Mouse (Mus musculus): Measurements from ENCODE around the gene Csn1s2a.
"Not testable (repeated sequence)": the region's sequence is repeated elsewhere in the genome, so short reads cannot be mapped to it uniquely, and the experiment has no call there.

Csn1s2a gene

GRCm38 (mm10) chr5:87774267-87774666 is at the start of gene Csn1s2a:
Gene Csn1s2a (plus strand): TSS chr5:87774567.
- no peak for DNase-seq (ENCODE audit: low spot score)

DNA sequence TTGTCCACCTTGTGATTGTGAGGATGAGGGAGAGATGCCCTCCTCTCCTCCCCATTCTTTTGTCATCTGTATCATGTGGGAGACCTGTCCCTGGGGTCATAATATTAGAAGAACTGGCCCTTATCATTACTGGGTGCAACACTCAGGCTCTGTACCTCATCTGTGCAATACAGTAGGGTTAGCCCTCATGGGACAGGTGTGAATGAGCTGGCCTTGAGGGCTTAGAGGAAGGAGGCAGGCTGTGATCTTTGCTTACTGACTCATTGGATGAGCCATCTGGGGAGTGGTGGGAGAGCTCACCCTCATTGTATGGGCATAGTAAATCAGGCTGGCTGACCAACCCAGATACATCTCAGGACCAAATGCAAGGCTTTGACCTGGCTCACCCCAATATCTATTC is 39.5 kb upstream of the Csn1s2a start:
- DNase-seq (ENCODE audit: low spot score) = no peak

- DNase-seq (ENCODE audit: low spot score) = no peak
These were observed 20.9 kb upstream of the Csn1s2a start for GRCm38 (mm10) chr5:87753471-87753870.

GRCm38 (mm10) chr5:87764546-87764945 is 9.8 kb upstream of the Csn1s2a start:
- no peak for DNase-seq (ENCODE audit: low spot score)

- DNase-seq (ENCODE audit: low spot score) = not testable (repeated sequence)
These were observed 2.2 kb upstream of the Csn1s2a start for GRCm38 (mm10) chr5:87772151-87772550.

- no peak for DNase-seq (ENCODE audit: low spot score)
These were observed 8.4 kb downstream of the Csn1s2a start for GRCm38 (mm10) chr5:87782731-87783130.

DNA sequence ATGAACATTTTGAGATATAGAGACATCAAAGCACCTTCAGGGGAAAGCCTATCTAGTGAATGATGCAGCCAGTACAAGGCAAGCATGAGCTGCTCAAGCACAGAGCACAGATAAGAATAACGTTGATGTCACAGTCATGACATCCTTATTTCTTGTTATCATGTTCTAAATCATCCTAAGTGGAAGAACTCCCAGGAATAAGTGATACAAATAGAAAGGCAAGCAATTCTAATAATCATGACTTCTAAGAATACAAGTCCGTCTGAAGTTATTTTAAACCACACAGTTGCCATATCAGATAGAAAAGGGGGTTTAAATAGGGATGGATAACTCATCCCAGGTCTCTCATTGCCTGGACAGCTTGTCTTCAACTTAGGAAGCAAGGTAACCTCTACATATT is 33.4 kb downstream of the Csn1s2a start, which contains the start of gene Csn1s2b:
Gene Csn1s2b, plus strand, starts transcription at position 301 of the 400 bp plus-strand sequence.
- DNase-seq (ENCODE audit: low spot score) = no peak

DNA sequence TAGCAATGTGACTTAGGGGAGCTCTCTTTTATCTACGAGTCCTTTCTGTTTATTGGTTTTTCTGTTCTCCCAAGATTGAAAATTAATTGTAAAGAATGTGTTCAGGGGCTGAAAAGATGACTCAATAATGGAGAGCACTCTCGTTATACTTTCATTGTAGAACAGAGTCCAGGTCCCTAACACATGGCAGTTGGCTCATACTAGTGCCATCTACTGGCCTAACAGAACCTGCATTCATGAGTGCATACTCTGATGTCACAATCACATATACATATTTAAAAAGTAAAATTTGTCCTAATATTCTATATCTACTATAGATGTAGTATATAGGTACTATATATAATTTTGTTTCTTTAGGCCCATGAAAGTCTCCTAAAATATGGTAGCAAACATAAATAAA is 34.9 kb downstream of the Csn1s2a start:
- no peak for DNase-seq (ENCODE audit: low spot score)

- DNase-seq (ENCODE audit: low spot score) = no peak
These were observed 51.0 kb downstream of the Csn1s2a start, which contains the start of gene Prr27 for GRCm38 (mm10) chr5:87825386-87825785. Gene Prr27 (plus strand): TSS chr5:87825686.

Measured in urinary bladder, postnatal 10 days (tissue).